Mouse (Mus musculus) layer of hippocampus, adult 9-10 months (tissue): ENCODE data around the gene Hoxb1.

Experiments
- DNase-seq: peaks from one replicate; pipeline ENCODE4 v3.0.0; 2022; ENCODE audit warnings: low spot score

The Hoxb1 gene

GRCm38 (mm10) chr11:96404016-96404604 lies 38.6 kb downstream of the Hoxb1 start:
- no peak for DNase-seq

- no peak for DNase-seq
Observed at GRCm38 (mm10) chr11:96404831-96405230, 39.3 kb downstream of the Hoxb1 start.

- DNase-seq, result no peak
Observed at GRCm38 (mm10) chr11:96405541-96405940, 40.0 kb downstream of the Hoxb1 start.

- no peak for DNase-seq
Observed at GRCm38 (mm10) chr11:96407191-96408072, 41.9 kb downstream of the Hoxb1 start.

- no peak for DNase-seq
Observed at GRCm38 (mm10) chr11:96408234-96409010, 42.9 kb downstream of the Hoxb1 start.

- DNase-seq, result no peak
Observed at GRCm38 (mm10) chr11:96411019-96411418, 45.5 kb downstream of the Hoxb1 start.

GRCm38 (mm10) chr11:96411934-96412333 lies 46.4 kb downstream of the Hoxb1 start:
- no peak for DNase-seq

- no peak for DNase-seq
Observed at GRCm38 (mm10) chr11:96412941-96413491, 47.5 kb downstream of the Hoxb1 start.

GRCm38 (mm10) chr11:96413527-96413926 lies 48.0 kb downstream of the Hoxb1 start:
- DNase-seq, result no peak

- no peak for DNase-seq
Observed at GRCm38 (mm10) chr11:96414002-96414401, 48.5 kb downstream of the Hoxb1 start.
